ENCODE assay signal across 23 mouse cellular contexts in the genomic region with DNA sequence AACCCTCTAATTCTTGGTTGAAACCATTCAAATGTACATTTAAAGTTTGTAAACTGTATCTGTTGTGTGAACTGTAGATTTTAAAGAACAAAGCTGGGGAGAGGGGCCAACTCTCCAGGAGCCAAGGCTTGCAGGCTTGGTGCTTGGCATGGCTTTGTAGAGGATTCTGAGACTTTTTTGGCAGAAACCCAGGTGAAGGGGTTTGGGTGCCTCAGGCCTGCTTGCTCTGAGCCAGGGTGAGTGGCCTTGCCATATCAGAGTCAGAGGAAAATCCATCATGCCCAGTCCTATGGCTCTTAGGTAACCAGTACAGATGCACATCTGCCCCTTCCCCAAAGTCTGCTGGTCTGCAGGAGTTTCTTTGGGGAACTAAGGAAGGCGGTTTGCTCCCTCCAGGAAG. TPM values are rescaled to one million over a fixed set of nuclear protein-coding genes. Genes with fewer than 3 reads are reported as not detected.
DNase-seq lines count a peak whose midpoint lies in the region; ATAC-seq and TF ChIP-seq lines count a peak whose summit lies in the region.
"Had no signal": no experiment of that assay in that cellular context is flagged by ENCODE, and none has a peak within 500 bp of the region (broad histone marks: within the 10 kb centered on the region; RNA-seq: fewer than 3 reads in every experiment).

No protein-coding gene starts in this region.

- TF ChIP-seq POLR2A in liver, adult 2 months (IDR thresholded peaks at IDR 0.05; ENCODE audit: extremely low read depth, insufficient read depth, low read length), result no peak

- H3K9ac ChIP-seq in heart, embryonic 13.5 days, result peak overlapping the region; percentile 51; the same call in 1 of the 2 replicates
- H3K9ac ChIP-seq in liver, adult 2 months (ENCODE audit: low read depth, low read length), result no peak overlapping the region
- no peak overlapping the region for H3K9ac ChIP-seq in liver, postnatal 0 days (replicated peaks)
- H3K9ac ChIP-seq: embryonic facial prominence, embryonic 15.5 days; heart, embryonic 15.5 days; hindbrain, embryonic 12.5 days; intestine, embryonic 15.5 days had no signal

- H3K4me1 ChIP-seq in heart, embryonic 13.5 days, result peaks cover 76% of the 10 kb centered on the region
- peaks cover 28% of the 10 kb centered on the region for H3K4me1 ChIP-seq in liver, adult 2 months (ENCODE audit: control insufficient read depth, insufficient read depth, low read length)
- peaks cover 39% of the 10 kb centered on the region for H3K4me1 ChIP-seq in liver, postnatal 0 days (ENCODE audit: insufficient read depth)

- DNase-seq in adrenal gland, adult (ENCODE audit: inconsistent age in 2 of 2, low spot score in 1 of 2), result peak; percentile 30 to 86
- no peak for DNase-seq in adrenal gland, postnatal 4 days (ENCODE audit: low spot score in 2 of 2)
- no peak for DNase-seq in heart, postnatal 4 days
- DNase-seq in liver, adult 2 months (ENCODE audit: extremely low read depth, low read depth, low spot score), result peak; percentile 41
- no peak for DNase-seq in liver, postnatal 0 days
- no peak for DNase-seq in neural tube, embryonic 10.5 days (ENCODE audit: extremely low spot score, low spot score)
- DNase-seq: B cell, adult 2 months; cerebellum, adult 18-20 months; cerebellum, postnatal 10 days; embryo, embryonic 11 days; gastrocnemius, postnatal 14 days; heart, postnatal 36 days; kidney, adult 18-20 months had no signal

- TF ChIP-seq CTCF in liver, adult 2 months (IDR thresholded peaks at IDR 0.05; ENCODE audit: low read depth, low read length), result no peak
- TF ChIP-seq CTCF in liver, postnatal 0 days (IDR thresholded peaks at IDR 0.05; ENCODE audit: low read depth), result no peak

- no peaks in the 10 kb centered on the region for H3K9me3 ChIP-seq in heart, embryonic 13.5 days
- H3K9me3 ChIP-seq in liver, postnatal 0 days (ENCODE audit: low read length), result no peaks in the 10 kb centered on the region
- H3K9me3 ChIP-seq: embryonic facial prominence, embryonic 15.5 days; G1E; heart, embryonic 10.5 days; heart, embryonic 15.5 days; hindbrain, embryonic 12.5 days; intestine, embryonic 15.5 days had no signal

- WGBS in heart, embryonic 13.5 days, result 72% methylated on average over 1 of the region's 1 CpGs
- 83% methylated on average over 1 of the region's 1 CpGs for WGBS in liver, adult 2 months
- WGBS in liver, postnatal 0 days (ENCODE audit: insufficient replicate concordance), result 54% methylated on average over 1 of the region's 1 CpGs

- no peaks in the 10 kb centered on the region for H3K27me3 ChIP-seq in heart, embryonic 13.5 days (replicated peaks)
- H3K27me3 ChIP-seq in liver, adult 2 months (ENCODE audit: control insufficient read depth, insufficient read depth, low read length), result no peaks in the 10 kb centered on the region
- H3K27me3 ChIP-seq in liver, postnatal 0 days (ENCODE audit: insufficient read depth, low read length), result no peaks in the 10 kb centered on the region
- H3K27me3 ChIP-seq: embryonic facial prominence, embryonic 15.5 days; heart, embryonic 15.5 days; intestine, embryonic 15.5 days had no signal

- no peak for ATAC-seq in heart, embryonic 13.5 days (ENCODE audit: extremely low read depth, insufficient number of reproducible peaks, low FRiP score, low TSS enrichment)
- ATAC-seq in liver, postnatal 0 days, result no peak
- ATAC-seq: CD4-positive, CD25-positive, alpha-beta regulatory T cell, adult 4 months; forebrain, embryonic 16.5 days; intestine, embryonic 15.5 days had no signal

- H3K4me3 ChIP-seq in heart, embryonic 13.5 days, result no peak overlapping the region
- no peak overlapping the region for H3K4me3 ChIP-seq in liver, adult 2 months (ENCODE audit: insufficient read depth, low read depth, low read length)
- no peak overlapping the region for H3K4me3 ChIP-seq in liver, postnatal 0 days (ENCODE audit: low read depth, low read length)
- H3K4me3 ChIP-seq: embryonic facial prominence, embryonic 15.5 days; erythroblast, embryonic 14.5 days; heart, embryonic 10.5 days; heart, embryonic 15.5 days; hindbrain, embryonic 12.5 days; intestine, embryonic 15.5 days had no signal

- no peak overlapping the region for H3K27ac ChIP-seq in heart, embryonic 13.5 days (replicated peaks)
- peak overlapping the region; percentile 78 for H3K27ac ChIP-seq in liver, adult 2 months (replicated peaks; ENCODE audit: insufficient read depth, low read depth, low read length)
- H3K27ac ChIP-seq in liver, postnatal 0 days (ENCODE audit: low read depth), result no peak overlapping the region
- H3K27ac ChIP-seq: embryonic facial prominence, embryonic 15.5 days; heart, embryonic 10.5 days; hindbrain, embryonic 12.5 days; intestine, embryonic 15.5 days had no signal

- no peak overlapping the region for H3K4me2 ChIP-seq in heart, embryonic 13.5 days
- no peak overlapping the region for H3K4me2 ChIP-seq in liver, postnatal 0 days (ENCODE audit: low read depth, low read length)
- H3K4me2 ChIP-seq: embryonic facial prominence, embryonic 15.5 days; heart, embryonic 15.5 days; hindbrain, embryonic 12.5 days; intestine, embryonic 15.5 days had no signal

- H3K79me2 ChIP-seq in liver, adult 2 months (ENCODE audit: control insufficient read depth, insufficient read depth, low read length), result no peaks in the 10 kb centered on the region

- TF ChIP-seq EP300 in liver, postnatal 0 days (IDR thresholded peaks at IDR 0.05; ENCODE audit: low read depth), result no peak

- H3K36me3 ChIP-seq in heart, embryonic 13.5 days, result peaks cover 11% of the 10 kb centered on the region
- no peaks in the 10 kb centered on the region for H3K36me3 ChIP-seq in liver, adult 2 months (ENCODE audit: control insufficient read depth, insufficient read depth, low read length)
- no peaks in the 10 kb centered on the region for H3K36me3 ChIP-seq in liver, postnatal 0 days (replicated peaks; ENCODE audit: insufficient read depth, low read length)
- H3K36me3 ChIP-seq: heart, embryonic 10.5 days had no signal

RNA-seq across cellular contexts. Expression of gene Srebf1, which starts 3.5 kb away (rescaled TPM):
- total RNA-seq in adrenal gland, postnatal 4 days (2021), result 100 to 1,000 TPM; 135 to 160 TPM
- 34.4 and 41.8 TPM in 2 replicates for polyA plus RNA-seq in heart, embryonic 13.5 days (2015; fragmentation: Nextera tagmentation; extraction: Ambion mirVana)
- total RNA-seq in heart, postnatal 4 days (2021), result 10 to 100 TPM; 35.8 to 50.8 TPM
- 151 and 152 TPM in 2 replicates for total RNA-seq in liver, adult 2 months (2014; rRNA removed)
- polyA plus RNA-seq in liver, adult 2 months (2012; rRNA removed), result 477 and 580 TPM in 2 replicates
- 21.4 and 31.0 TPM in 2 replicates for polyA plus RNA-seq in liver, postnatal 0 days (2015; fragmentation: Nextera tagmentation; extraction: Ambion mirVana)

Comparison
In these comparisons a context has a peak if more than half of its experiments do, and no peak if none do; other contexts are left out.
1. DNase-seq: peak in adrenal gland, adult (2 of 2) and liver, adult 2 months (single experiment); none in adrenal gland, postnatal 4 days (0 of 2), heart, postnatal 4 days (single experiment), liver, postnatal 0 days (single experiment) and neural tube, embryonic 10.5 days (single experiment).